Mouse (Mus musculus) cerebellum, postnatal 14 days (tissue): ENCODE results near the gene Rbfox1.

Experiments used
- DNase-seq, 2 experiments: peaks; one replicate each; pipeline ENCODE4 v3.0.0; 2021; ENCODE audit warnings: mixed read lengths in 2 of 2

The Rbfox1 gene

GRCm38 (mm10) chr16:6732646-6733045, 847.5 kb downstream of the Rbfox1 start:
- no peak for DNase-seq

- no peak for DNase-seq
These were observed 848.3 kb downstream of the Rbfox1 start for GRCm38 (mm10) chr16:6733427-6733826.

DNA sequence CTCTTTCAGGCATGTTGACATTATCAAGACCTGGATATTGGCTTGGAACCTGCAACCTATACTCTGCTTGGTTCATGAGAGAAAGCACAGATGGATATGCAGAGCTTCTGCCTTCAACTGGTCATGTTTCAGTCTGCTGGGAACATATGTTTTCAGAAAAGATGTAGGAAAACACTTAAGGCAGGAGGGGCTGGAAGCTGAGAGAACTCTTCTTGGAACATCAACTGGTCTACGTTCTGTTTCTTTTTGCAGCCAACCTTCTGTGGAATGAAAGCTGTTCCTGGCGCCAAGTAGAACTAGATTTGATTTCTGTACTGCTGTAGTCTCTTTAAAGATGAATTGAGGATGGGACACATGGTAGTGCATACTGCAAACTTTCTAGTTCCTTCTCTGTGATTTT, 851.4 kb downstream of the Rbfox1 start:
- no peak for DNase-seq

- no peak for DNase-seq
These were observed 851.8 kb downstream of the Rbfox1 start for GRCm38 (mm10) chr16:6736998-6737397.

GRCm38 (mm10) chr16:6746116-6746515, 861.0 kb downstream of the Rbfox1 start:
- peak; percentile 77 to 82 for DNase-seq

DNA sequence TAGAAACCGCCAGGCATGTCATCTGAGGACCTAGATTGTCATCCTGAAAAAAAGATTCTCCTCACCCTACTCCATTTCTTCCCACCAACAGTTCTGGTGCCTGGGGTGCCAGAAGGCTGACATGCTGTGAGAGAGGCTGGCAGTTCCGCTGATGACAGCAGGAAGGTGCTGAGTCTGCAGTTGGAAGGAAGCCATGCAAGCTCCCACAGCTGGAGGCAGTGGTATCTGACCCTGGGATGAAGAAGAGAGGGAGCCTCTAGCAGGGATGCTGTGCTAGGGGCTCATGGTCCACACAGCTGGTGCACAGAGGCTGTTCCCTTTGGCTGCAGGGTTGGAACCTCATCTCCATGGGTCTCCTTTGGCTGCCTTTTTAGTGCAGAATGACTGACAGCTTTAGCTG, 865.3 kb downstream of the Rbfox1 start:
- peak; percentile 33 to 42 for DNase-seq

- no peak for DNase-seq
These were observed 869.7 kb downstream of the Rbfox1 start for GRCm38 (mm10) chr16:6754847-6755246.

GRCm38 (mm10) chr16:6769495-6770237, 884.5 kb downstream of the Rbfox1 start:
- DNase-seq, result no peak

- no peak for DNase-seq
These were observed 892.5 kb downstream of the Rbfox1 start for GRCm38 (mm10) chr16:6777506-6778185.

DNA sequence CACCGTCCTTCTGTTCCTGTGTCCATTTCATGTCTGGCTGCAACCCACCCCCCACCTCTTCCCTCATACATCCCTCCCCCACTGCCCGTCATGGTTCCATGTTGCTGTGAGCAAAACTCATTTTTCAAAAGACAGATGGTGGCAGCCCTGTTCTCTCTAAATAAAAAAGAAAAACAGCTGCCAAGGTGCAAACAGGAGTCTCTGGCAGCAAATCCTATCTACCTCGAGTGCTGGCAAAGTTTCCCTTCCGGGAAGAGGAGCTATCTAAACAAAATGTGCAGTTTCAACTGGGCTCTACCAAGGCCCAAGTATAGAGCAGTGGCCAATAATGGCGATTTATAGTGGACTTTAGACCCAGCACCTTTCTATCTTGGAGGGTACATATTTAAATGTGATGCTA, 899.0 kb downstream of the Rbfox1 start:
- peak; percentile 8 to 54 for DNase-seq

GRCm38 (mm10) chr16:6785026-6785425, 899.9 kb downstream of the Rbfox1 start:
- DNase-seq, result peak; percentile 44 to 54

DNA sequence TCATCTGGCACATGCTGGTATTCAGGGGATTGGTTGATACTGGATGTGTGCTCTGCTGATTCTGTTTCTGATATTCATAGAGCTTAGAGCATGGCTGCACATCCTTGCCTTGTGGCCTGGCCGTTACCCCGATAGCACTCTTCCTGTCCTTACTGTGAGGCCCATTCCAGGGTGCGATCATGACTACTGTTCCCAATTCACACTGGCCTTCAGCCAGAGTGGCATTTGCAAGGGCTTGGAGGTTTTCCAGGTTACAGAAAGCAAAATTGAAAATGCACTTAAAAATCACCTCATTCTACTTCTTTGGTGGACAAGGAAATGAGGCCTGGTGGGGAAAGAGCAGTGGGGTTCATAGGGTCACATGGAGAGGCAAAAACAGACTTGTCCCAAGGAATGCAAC, 906.1 kb downstream of the Rbfox1 start:
- DNase-seq, result peak; percentile 47 to 75

- peak; percentile 87 for DNase-seq
These were observed 906.5 kb downstream of the Rbfox1 start for GRCm38 (mm10) chr16:6791655-6792054.

DNA sequence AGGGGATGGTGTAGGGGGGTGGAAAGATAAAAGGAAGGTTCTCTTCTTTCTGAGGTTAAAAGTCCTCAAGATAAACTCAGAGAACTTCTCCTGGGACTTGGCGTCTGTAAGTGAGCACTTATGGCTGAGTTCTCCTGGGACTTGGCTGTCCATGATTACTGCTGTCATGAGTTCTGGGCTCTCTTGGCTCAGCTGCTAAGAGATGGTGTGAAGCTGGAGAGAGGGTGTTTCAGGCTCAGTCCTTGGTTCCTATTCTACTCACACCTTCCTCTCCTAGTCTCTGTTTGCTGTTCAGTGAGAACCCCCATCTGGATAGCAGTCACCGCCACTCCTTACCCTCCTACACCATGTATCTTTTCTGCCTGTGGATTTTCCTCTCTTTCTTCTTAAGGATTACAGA, 921.1 kb downstream of the Rbfox1 start:
- no peak for DNase-seq

DNA sequence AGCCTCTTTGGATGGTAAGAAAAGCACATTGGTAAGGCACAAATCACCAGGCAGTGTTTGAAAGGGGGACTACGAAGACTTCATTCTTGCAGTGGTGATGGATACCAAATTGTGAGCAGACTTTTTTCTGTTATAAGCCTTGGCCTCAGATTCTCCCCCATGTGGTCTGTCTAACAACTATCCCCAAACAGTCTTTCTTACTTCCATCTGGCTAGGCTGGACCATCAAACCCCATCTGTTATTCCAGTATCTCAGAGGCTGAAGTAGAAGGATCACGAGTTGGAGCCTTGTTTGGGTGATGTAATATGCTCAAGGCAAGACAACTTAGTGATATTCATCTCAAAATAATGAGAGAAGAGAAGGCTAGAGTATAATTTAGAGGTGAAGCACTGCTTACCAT, 922.7 kb downstream of the Rbfox1 start:
- DNase-seq, result peak in 1 of 2 experiments; percentile 33

GRCm38 (mm10) chr16:6813871-6814270, 928.7 kb downstream of the Rbfox1 start:
- DNase-seq, result no peak

GRCm38 (mm10) chr16:6821741-6822140, 936.6 kb downstream of the Rbfox1 start:
- DNase-seq, result no peak

DNA sequence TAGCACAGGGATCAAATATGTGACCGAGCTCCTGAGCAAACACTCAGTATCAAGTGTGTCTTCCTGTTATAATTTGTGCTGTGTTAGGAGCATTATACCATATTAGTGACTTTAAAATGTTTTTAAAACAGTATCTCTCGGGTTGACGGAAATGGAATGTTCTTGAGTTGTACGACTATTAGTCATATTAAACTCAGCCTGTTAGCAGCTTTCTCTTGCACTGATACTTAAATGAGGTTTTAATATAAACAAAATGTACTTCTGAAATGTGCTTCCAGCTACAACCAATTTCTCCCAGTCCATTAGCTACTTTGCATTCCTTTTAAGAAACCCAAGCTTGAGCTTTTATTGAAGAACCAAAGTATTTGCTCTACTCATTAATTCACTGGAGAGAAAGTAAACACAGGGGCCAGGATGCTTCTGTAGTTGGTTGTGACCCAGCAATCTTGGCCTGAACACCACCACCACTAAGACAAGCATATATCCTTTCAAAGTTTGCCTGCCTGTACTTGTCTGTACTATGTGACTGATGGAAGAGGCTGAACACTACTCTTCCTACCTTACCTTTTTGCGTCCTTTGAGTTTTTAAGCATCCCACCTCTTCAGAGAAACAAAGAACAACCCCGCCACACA, 944.9 kb downstream of the Rbfox1 start:
- DNase-seq, result no peak

DNA sequence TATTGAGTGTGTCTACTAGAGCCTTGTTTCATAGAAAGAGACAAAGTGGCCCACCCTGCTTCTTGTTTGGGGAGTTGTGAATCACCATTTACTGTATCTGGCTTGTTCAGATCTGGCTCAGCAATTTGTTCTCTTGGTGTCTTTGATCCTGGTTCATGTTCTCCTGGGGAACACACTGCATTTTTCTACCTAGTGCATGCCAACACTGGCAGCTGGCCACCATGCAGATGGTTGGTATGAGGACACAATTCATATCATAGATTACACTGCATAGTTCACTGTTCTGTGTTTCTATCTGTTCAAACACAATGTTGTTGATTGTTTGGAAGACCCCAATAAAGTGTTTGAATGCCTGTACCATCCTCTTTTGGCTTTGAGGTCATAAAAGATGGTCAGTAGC, 948.3 kb downstream of the Rbfox1 start:
- DNase-seq, result peak; percentile 58 to 71

DNA sequence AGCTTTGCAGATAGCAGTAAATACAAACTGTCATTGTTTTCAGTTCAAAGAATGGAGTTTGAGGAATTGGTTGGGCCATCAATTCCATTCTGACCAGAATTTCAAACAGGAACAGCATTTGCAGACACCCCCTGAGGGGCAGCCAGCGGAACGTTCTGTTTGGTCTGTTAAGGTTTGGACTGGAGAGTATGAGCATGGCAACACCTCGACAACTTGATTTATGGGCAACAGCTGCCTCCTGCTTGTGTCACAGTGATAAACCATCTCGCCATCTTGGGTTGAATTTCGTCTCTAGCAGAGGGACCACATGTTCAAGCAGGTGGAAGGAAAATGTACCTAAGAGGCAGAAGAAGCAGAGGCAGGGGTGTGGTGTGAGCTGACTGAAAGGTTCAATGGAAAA, 949.9 kb downstream of the Rbfox1 start:
- DNase-seq, result no peak

- DNase-seq, result peak; percentile 80 to 83
These were observed 954.3 kb downstream of the Rbfox1 start for GRCm38 (mm10) chr16:6839299-6839995.

GRCm38 (mm10) chr16:6840007-6840406, 954.9 kb downstream of the Rbfox1 start:
- DNase-seq, result no peak

DNA sequence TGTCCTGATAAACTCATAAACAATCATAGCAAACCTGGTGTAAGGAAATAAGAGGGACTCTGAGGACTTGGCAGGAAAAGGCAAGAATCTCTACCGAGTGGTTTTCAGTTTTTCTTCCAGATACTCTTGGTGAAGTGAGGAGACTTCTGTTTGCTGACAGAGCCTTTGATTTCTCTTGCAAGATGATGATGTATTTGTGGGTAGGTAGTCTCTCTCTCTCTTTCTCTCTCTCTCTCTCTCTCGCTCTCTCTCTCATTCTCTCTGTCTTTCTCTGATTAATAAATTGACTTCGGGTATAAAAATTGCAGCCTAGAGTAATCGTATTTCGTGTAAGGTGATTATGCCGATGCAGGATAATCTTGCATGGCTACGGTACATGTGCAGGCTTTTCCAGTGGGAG, 955.3 kb downstream of the Rbfox1 start:
- no peak for DNase-seq
